Mouse (Mus musculus) urinary bladder, postnatal 4 days (tissue): Measurements from ENCODE around the gene Pex10.
"Not testable (repeated sequence)": the region's sequence is repeated elsewhere in the genome, so short reads cannot be mapped to it uniquely, and the experiment has no call there.

Experiments
- DNase-seq, 2 experiments: peaks; one replicate each; pipeline ENCODE4 v3.0.0; 2021 to 2022; ENCODE audit warnings: low spot score in 2 of 2

The Pex10 gene

GRCm38 (mm10) chr4:155064474-155064873 lies 2.3 kb upstream of the Pex10 start:
- no peak for DNase-seq

DNA sequence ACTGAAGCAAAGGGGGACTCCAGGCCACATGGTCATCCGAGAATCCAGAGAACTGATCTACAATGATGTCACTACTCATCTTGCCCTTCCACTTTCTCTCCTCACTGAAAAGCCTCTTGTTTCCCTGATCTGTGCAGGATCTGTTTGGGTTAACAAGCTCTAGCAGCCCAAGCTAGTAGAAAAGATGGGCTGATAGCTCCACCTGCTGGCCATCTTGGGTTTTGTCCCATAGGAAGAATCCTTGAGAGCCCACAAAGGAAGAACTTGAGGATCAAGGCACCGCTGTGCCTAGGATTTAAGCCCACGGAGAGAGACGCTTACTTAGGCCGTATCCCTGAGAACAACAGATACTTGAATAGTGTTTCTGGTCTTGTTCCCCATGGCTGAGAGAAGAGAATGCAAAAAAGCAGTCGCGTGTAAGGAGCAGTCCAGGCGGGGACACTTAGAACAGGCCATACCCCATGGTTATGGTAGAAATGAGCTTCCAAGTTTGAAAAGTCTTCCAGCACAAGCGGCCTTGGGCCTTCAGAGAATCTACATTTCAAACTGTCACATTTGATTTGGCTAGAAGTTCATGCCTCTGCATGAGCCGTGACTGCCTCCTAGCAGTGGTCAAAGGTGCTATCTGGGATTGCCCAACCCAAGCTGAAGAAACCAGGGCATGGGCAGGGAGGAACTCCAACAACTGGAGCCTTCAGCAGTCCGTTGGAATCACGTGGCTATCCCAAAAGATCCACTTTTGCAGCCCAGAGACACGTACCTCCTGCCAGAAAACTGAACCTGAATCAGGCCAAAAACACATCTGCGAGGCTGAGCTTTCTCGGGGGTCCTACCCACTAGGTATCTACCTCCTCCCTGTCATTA lies 614 bp upstream of the Pex10 start:
- peak; percentile 77 to 88 for DNase-seq

DNA sequence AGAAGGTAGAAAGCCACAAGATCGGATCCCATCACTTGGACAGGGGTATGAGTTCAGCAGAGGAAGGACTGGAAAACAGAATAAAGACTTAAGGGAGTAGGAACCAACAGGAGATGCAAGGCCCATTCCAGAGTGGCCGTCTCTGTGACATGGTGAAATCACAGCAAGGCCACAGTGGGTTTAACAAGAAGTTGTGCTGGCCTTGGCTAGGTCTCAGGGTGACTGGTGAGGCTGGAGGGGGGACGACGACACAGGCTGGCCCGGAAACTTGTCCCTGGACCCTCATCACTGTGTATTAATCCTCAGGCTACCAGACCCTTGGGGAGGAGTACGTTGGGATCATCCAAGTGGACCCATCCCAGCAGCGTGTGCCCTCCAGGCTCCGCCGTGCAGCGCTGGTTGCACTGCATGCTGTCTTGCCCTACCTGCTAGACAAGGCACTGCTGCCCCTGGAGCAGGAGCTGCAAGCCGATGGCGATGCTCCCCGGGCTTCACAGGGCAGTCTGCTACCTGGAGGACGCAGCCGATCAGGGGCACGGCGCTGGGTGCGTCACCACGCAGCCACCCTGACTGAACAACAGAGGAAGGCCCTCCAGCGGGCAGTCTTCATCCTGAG lies 1.6 kb downstream of the Pex10 start:
- DNase-seq, result no peak

DNA sequence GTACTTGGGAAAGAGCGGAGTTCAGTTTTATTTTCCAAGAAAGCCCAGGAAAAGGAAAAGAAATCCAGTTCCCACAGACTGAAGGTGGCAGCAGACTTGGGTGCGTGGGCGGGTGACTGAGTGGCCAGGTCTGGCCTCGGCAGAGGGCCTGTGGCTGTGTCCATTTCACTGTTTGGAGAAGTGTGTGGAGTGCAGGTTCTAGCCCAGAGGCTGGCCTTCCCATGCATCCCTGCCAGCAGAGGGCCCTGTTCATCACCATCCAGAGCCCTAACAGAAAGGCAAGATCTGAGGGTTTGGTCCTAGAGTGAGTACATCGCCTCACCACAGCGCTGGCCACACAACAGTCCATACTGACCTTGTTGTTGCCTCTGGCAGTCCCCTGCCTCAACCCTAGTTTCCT lies 2.4 kb downstream of the Pex10 start:
- no peak for DNase-seq

DNA sequence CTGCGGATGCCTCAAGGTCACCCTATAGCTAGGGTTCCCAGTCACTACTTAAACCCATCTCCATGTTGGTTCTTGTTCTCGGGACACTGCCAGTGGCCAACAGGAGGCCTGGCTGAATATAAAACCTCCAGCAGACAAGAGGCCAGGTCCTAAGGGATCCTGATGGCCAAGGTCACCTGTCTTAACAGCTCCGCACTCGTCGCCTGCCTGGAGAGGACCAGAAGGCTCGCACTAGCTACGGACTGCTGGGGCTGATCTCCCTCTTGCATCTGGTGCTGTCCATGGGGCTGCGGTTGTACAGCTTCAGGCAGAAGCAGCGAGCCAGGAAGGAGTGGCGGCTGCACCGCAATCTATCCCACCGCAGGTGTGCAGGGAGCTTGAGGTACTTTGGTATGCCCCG lies 3.4 kb downstream of the Pex10 start:
- DNase-seq, result no peak

DNA sequence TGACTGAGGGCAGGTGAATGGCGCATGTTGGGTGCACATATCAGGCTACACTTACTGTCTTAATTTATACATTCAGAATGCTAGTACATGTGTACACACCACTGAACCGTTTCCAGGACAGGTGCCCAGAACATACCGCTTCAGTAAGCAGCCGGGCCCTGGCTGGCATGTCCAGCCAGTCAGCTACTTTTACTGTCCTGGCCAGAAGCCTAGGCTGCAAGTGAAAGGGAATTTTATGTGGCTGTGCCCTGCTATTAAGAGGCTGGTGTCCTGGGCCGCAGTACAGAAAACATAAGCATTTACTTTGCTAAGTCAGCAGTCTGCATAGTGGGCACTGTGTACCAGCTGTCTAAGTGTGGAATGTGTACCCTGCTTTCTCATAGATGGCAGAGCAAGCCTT lies 4.1 kb downstream of the Pex10 start:
- DNase-seq, result no peak

DNA sequence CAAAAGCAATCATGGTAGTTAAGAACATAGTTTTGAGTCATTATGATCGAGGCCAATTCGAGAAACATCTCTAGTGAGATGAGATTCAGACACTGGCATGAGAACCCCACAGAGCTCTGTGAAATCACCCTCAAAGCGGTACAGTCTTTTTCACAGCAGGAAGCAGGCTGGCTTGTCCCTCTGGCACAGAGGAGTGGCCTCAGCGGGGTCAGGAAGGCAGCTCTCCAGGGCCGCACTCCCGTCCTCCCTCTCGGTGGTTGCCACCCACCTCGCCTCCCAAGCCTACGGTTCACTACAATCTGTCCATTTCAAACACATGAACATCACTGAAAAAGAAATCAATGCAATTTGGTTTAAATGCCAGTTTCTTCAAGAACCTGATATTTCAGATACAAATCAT lies 7.6 kb downstream of the Pex10 start:
- no peak for DNase-seq

GRCm38 (mm10) chr4:155075137-155075536 lies 8.3 kb downstream of the Pex10 start:
- DNase-seq, result no peak

- DNase-seq, result no peak
These were observed 9.0 kb downstream of the Pex10 start for GRCm38 (mm10) chr4:155075813-155076212.

DNA sequence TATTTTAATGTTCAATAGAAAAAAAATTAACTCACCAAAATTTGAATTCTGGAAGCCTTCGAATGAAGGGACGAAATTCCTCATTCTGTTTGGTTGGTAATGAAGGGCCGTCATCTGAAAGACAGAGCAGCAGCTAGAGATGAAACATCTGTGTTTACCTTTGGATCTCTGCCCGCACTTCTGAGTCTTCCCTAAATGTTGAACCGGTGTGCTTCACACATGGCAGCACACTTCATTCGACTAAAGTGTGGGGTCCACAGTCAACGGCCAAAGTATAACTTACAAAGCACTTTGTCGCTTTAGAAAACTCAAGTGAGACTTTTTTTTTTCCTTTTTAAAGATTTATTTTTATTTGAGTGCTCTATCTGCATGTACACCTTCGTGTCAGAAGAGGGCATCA lies 9.9 kb downstream of the Pex10 start:
- no peak for DNase-seq

GRCm38 (mm10) chr4:155078808-155079207 lies 12.0 kb downstream of the Pex10 start:
- not testable (repeated sequence) for DNase-seq

DNA sequence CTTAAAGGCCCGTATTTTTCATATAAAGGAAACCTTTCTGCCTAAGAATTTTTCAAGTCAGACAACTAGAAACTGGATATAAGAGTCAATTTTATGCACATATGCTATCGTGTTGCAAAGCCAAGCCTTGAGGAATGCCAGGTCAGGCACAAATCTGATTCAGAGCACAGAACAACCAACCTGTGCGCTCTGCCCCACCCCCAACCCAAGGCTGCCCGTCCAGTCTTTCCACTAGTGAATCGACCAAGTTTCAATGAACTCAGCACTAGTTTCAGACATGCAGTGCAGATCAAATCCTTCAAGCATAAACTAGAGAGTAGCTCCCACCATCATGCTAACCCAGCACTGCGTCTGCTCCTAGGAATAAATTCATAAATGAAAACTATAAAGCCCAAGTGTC lies 12.8 kb downstream of the Pex10 start:
- no peak for DNase-seq

DNA sequence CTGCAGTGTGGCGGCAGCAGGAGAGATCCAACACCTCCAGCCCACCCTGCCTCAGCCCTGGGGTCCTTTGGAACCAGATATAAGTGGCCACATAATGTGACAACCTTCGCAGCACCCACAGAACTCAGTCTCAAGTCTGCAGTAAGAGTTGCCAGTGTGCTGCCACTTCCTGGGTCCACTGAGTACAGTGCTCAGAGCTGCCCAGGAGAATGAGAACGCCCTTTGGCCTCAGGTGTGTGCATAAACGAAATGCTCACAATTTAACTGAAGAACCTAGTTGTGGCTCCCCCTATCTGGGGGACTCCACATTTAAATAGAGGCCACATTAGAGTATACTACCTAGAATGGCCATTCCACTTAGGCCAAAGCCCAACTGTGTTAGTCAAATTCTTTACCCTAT lies 16.7 kb downstream of the Pex10 start:
- no peak for DNase-seq

- no peak for DNase-seq
These were observed 17.5 kb downstream of the Pex10 start for GRCm38 (mm10) chr4:155084351-155084750.

DNA sequence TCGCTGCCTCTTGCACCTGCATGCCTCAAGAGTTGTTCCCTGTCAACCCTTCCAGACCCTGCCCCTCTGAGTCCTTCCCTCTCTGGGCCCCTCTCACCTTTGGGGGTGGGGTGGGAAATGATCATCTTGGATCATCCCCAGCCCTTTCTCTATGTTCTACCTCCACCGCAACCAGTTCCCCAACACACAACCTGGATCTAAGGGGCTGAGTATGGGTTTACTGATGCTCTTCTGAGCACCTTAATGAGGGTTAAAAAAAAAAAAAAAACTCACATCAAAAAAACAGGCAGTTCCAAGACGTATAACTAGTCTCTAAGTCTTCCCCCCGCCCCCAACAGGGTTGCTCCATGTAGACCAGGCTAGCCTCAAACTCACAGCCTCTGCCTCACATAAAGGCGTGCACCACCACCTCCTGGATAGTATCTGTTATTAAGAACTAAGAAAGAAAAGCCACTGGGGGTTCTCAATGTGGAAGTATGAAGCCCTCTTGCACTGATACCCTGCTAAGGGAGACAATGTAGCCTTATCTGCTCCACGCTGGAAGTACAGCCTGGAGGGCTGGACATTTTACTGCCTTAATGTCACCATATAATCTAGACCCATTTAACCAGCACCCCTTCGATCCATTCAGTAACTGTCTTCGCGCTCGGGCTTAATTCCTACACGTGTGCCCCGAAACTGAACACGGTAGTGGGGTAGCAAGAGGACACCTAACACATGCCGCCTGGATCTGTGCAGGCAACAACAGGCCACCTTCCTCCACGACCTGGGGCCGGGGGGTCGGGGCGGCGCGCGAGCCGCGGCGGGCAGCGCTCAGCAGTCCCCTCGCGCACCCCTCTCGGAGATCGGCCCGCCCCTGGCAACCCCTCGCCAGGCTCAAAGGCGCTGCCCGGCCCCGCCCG lies 18.6 kb downstream of the Pex10 start:
- DNase-seq, result no peak

GRCm38 (mm10) chr4:155086108-155087024 lies 19.6 kb downstream of the Pex10 start, which contains the start of the genes Rer1 and Morn1:
TSS of gene Rer1 (minus strand) at chr4:155086382.
TSS of gene Morn1 (plus strand) at chr4:155086577.
- DNase-seq, result peak; percentile 100

- no peak for DNase-seq
These were observed 22.4 kb downstream of the Pex10 start for GRCm38 (mm10) chr4:155089241-155089640.

DNA sequence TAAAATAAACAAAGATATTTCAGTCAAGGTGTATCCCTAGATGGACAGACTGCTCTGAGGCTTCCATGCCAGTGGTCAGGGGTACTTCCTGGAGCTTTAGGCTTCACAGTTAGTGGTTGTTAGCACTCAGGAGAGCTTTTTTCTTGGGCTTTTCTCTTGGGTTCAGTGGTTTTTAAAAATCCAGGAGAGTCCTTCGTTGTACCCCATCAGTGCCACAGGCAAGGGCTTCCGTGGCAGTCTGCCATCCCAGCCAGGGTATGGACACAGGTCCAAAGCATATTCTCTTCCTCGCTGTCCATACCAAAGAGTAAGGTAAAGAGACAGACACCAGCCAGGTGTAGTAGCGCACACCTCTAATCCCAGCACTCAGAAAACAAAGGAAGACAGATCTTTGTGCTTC lies 23.3 kb downstream of the Pex10 start:
- no peak for DNase-seq

DNA sequence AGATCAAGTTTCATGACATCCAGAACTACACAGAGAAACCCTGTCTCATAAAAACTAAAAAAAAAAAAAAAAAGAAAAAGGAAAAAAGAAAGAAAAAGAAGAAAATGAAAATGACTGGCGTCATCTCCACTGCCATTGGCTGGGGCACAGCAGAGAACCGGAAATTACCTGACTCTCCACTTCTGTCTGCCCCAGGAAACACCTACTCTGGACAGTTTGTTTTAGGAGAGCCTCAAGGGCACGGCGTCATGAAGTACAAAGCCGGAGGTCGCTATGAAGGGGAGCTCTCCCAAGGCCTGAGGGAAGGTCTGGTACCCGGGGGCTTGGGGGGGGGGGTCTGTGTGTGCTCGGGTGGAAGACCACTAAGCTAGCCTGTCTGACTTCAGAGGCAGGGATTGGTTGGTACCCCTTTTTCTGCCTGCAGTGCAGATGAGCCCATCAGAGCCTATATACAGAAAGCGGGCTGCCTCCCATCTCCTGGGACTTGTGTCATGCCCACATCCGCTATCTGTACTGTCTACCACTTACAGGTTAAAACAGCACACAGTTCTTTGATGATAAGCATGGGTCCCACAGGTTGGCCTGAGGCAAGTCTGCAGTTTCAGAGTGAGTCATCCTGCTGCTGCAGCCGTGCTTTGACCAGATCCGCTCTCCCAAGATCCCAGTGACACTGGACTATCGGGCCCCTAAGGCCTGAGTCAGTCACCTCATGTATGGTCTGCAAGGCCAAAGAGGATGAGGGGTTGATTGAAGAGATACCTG lies 24.1 kb downstream of the Pex10 start:
- DNase-seq, result no peak

GRCm38 (mm10) chr4:155092718-155093430 lies 26.1 kb downstream of the Pex10 start:
- no peak for DNase-seq
